Mouse (Mus musculus): ENCODE measurements around the gene Lmf2. TPM values are rescaled to one million over a fixed set of nuclear protein-coding genes. Genes with fewer than 3 reads are reported as not detected.

Lmf2 gene
- 10 to 100 TPM; 39.7 to 41.8 TPM for total RNA-seq (2023)

GRCm38 (mm10) chr15:89355241-89356187 is at the start of gene Lmf2, which contains the start of gene Ncaph2:
TSS of gene Lmf2 (minus strand) at chr15:89355659.
TSS of gene Ncaph2 (plus strand) at chr15:89355719.

GRCm38 (mm10) chr15:89384617-89385016 is 29.2 kb upstream of the Lmf2 start, which contains the start of gene Klhdc7b:
TSS of gene Klhdc7b (plus strand) at chr15:89384917.

GRCm38 (mm10) chr15:89378831-89379401 is 23.5 kb upstream of the Lmf2 start, which contains the start of gene Odf3b:
TSS of gene Odf3b (minus strand) at chr15:89379282.

GRCm38 (mm10) chr15:89376957-89377356 is 21.5 kb upstream of the Lmf2 start, which contains the start of gene Tymp:
TSS of gene Tymp (minus strand) at chr15:89377039.

GRCm38 (mm10) chr15:89373762-89374248 is 18.3 kb upstream of the Lmf2 start, which contains the start of gene Sco2:
TSS of gene Sco2 (minus strand) at chr15:89373846.

GRCm38 (mm10) chr15:89334271-89334670 is 21.2 kb downstream of the Lmf2 start, which contains the start of gene Miox:
TSS of gene Miox (plus strand) at chr15:89334398.

GRCm38 (mm10) chr15:89322670-89323522 is 32.6 kb downstream of the Lmf2 start, which contains the start of gene Adm2:
TSS of gene Adm2 (plus strand) at chr15:89322720.

GRCm38 (mm10) chr15:89315190-89315731 is 40.2 kb downstream of the Lmf2 start, which contains the start of gene Sbf1:
TSS of gene Sbf1 (minus strand) at chr15:89315311.

Other genes with a start within 250 kb of the Lmf2 start
- 10 to 100 TPM; 18.1 to 21.5 TPM for gene Tubgcp6, start 232.5 kb downstream of the Lmf2 start, total RNA-seq (2023)
- 1 to 10 TPM; 8.2 to 9.6 TPM for gene Hdac10, start 227.0 kb downstream of the Lmf2 start, total RNA-seq (2023)
- under 1 TPM in 1 of 2 experiments, not detected in 1; 0.20 TPM for gene Mapk12, start 215.0 kb downstream of the Lmf2 start, total RNA-seq (2023)
- gene Mapk11, start 206.0 kb downstream of the Lmf2 start, total RNA-seq (2023), result under 1 TPM; 0.27 to 0.42 TPM
- gene Plxnb2, start 174.9 kb downstream of the Lmf2 start, total RNA-seq (2023), result 10 to 100 TPM; 50.5 to 82.5 TPM
- 1 to 10 TPM; 2.0 to 2.2 TPM for gene Dennd6b, start 159.2 kb downstream of the Lmf2 start, total RNA-seq (2023)
- gene Ppp6r2, start 144.1 kb downstream of the Lmf2 start, total RNA-seq (2023), result 10 to 100 TPM; 23.9 to 31.0 TPM
- 100 to 1,000 TPM; 107 to 117 TPM for gene Sbf1, start 40.3 kb downstream of the Lmf2 start, total RNA-seq (2023)
- gene Adm2, start 32.9 kb downstream of the Lmf2 start, total RNA-seq (2023), result not detected
- not detected for gene Miox, start 21.3 kb downstream of the Lmf2 start, total RNA-seq (2023)
- gene Ncaph2, start 60 bp upstream of the Lmf2 start, total RNA-seq (2023), result 10 to 100 TPM; 73.4 to 76.9 TPM
- gene Sco2, start 18.2 kb upstream of the Lmf2 start, total RNA-seq (2023), result 1 to 10 TPM; 4.4 to 7.0 TPM
- under 1 TPM in 1 of 2 experiments, not detected in 1; 0.24 TPM for gene Tymp, start 21.4 kb upstream of the Lmf2 start, total RNA-seq (2023)
- 1 to 10 TPM in 1 of 2 experiments, not detected in 1; 1.2 TPM for gene Odf3b, start 23.6 kb upstream of the Lmf2 start, total RNA-seq (2023)
- not detected for gene Klhdc7b, start 29.3 kb upstream of the Lmf2 start, total RNA-seq (2023)
- gene Syce3, start 54.8 kb upstream of the Lmf2 start, total RNA-seq (2023), result not detected
- gene Cpt1b, start 70.2 kb upstream of the Lmf2 start, total RNA-seq (2023), result 1 to 10 TPM; 2.6 to 4.1 TPM
- gene C730034F03Rik, start 73.9 kb upstream of the Lmf2 start, total RNA-seq (2023), result 1 to 10 TPM; 3.2 to 3.7 TPM
- under 1 TPM in 1 of 2 experiments, not detected in 1; 0.78 TPM for gene Gm44502, start 74.0 kb upstream of the Lmf2 start, total RNA-seq (2023)
- 100 to 1,000 TPM; 127 to 141 TPM for gene Chkb, start 74.2 kb upstream of the Lmf2 start, total RNA-seq (2023)
- gene Mapk8ip2, start 98.3 kb upstream of the Lmf2 start, total RNA-seq (2023), result not detected
- gene Arsa, start 121.8 kb upstream of the Lmf2 start, total RNA-seq (2023), result 10 to 100 TPM; 13.5 to 15.1 TPM
- 1 to 10 TPM in 1 of 2 experiments, under 1 TPM in 1; 0.89 to 1.8 TPM for gene Shank3, start 144.0 kb upstream of the Lmf2 start, total RNA-seq (2023)
- not detected for gene Acr, start 212.7 kb upstream of the Lmf2 start, total RNA-seq (2023)
- gene Rabl2, start 236.3 kb upstream of the Lmf2 start, total RNA-seq (2023), result 1 to 10 TPM; 1.7 to 4.8 TPM

Measured in neutrophil, adult 59 days (primary cell).